Mouse (Mus musculus) MEL (cell line): ENCODE measurements around the gene Tsc2. TPM values are rescaled to one million over a fixed set of nuclear protein-coding genes. Genes with fewer than 3 reads are reported as not detected.

ENCODE experiments used
- DNase-seq: peaks from one replicate; pipeline ENCODE4 v3.0.0; 2011; ENCODE audit warnings: low read depth, low spot score
- H3K27ac ChIP-seq: 2 replicates; pipeline ENCODE4 v1.5.1; 2012; ENCODE audit warnings: low read depth, mild to moderate bottlenecking, control low read depth, low read length, moderate library complexity; ENCODE audit not compliant: control insufficient read depth
- H3K27me3 ChIP-seq, 2 experiments: fragments of 150-350 bp in 1 of 2; sonication (generic) in 1 of 2; 2 replicates each; pipeline ENCODE4 v1.6.1; 2012; ENCODE audit warnings: low read length in 2 of 2, mild to moderate bottlenecking in 2 of 2, improper control_type of control experiment in 1 of 2, moderate library complexity in 1 of 2; ENCODE audit not compliant: insufficient read depth in 2 of 2, control insufficient read depth in 1 of 2
- H3K36me3 ChIP-seq, 2 experiments: 2 replicates each; pipeline ENCODE4 v1.6.1; 2012 to 2014; ENCODE audit warnings: low read length in 2 of 2, improper control_type of control experiment in 1 of 2, inconsistent platforms in 1 of 2, mild to moderate bottlenecking in 1 of 2; ENCODE audit not compliant: insufficient read depth in 2 of 2, control insufficient read depth in 1 of 2
- H3K4me1 ChIP-seq, 2 experiments: fragments of 150-350 bp in 1 of 2; sonication (generic) in 1 of 2; 2 replicates each; pipeline ENCODE4 v1.6.1; 2012; ENCODE audit warnings: low read length in 2 of 2, improper control_type of control experiment in 1 of 2, mild to moderate bottlenecking in 1 of 2; ENCODE audit not compliant: insufficient read depth in 2 of 2, control insufficient read depth in 1 of 2
- H3K4me3 ChIP-seq, 2 experiments: fragments of 150-350 bp in 1 of 2; sonication (generic) in 1 of 2; 2 replicates each; pipeline ENCODE4 v1.5.1; 2012; ENCODE audit warnings: low read depth in 2 of 2, low read length in 2 of 2, mild to moderate bottlenecking in 2 of 2, moderate library complexity in 2 of 2, control low read depth in 1 of 2, improper control_type of control experiment in 1 of 2; ENCODE audit not compliant: control insufficient read depth in 1 of 2, insufficient read depth in 1 of 2
- H3K79me2 ChIP-seq: 2 replicates; pipeline ENCODE4 v1.6.1; 2012; ENCODE audit warnings: mild to moderate bottlenecking, low read length, moderate library complexity; ENCODE audit not compliant: control insufficient read depth, poor library complexity, insufficient read depth
- H3K9ac ChIP-seq: 2 replicates; pipeline ENCODE4 v1.6.1; 2012; ENCODE audit warnings: low read depth, mild to moderate bottlenecking, control low read depth, low read length, moderate library complexity; ENCODE audit not compliant: control insufficient read depth, poor library complexity, severe bottlenecking
- H3K9me3 ChIP-seq: fragments of 150-350 bp; sonication (generic); replicated peaks from 2 replicates; pipeline ENCODE4 v1.6.1; 2012; ENCODE audit warnings: mild to moderate bottlenecking, low read length, improper control_type of control experiment, moderate library complexity; ENCODE audit not compliant: insufficient read depth
- BHLHE40 ChIP-seq: IDR thresholded peaks from 2 replicates; pipeline ENCODE4 v1.6.1; 2012; ENCODE audit warnings: low read depth, mild to moderate bottlenecking, inconsistent platforms, low read length, improper control_type of control experiment, borderline replicate concordance
- CHD2 ChIP-seq: IDR thresholded peaks from 2 replicates; pipeline ENCODE4 v1.6.1; 2011; ENCODE audit warnings: low read length, improper control_type of control experiment
- CTCF ChIP-seq, 3 experiments: IDR thresholded peaks in 2 of 3; conservative IDR thresholded peaks in 1 of 3; 2 replicates each; pipeline ENCODE4 v1.5.1; 2011 to 2012; ENCODE audit warnings: low read length in 3 of 3, low read depth in 2 of 3, mild to moderate bottlenecking in 2 of 3, improper control_type of control experiment in 1 of 3, inconsistent platforms in 1 of 3, mixed read lengths in 1 of 3, moderate library complexity in 1 of 3; ENCODE audit not compliant: control insufficient read depth in 1 of 3, insufficient read depth in 1 of 3, poor library complexity in 1 of 3, severe bottlenecking in 1 of 3
- EP300 ChIP-seq, 2 experiments: IDR thresholded peaks; 2 replicates each; pipeline ENCODE4 v1.6.1; 2011; ENCODE audit warnings: improper control_type of control experiment in 2 of 2, low read length in 2 of 2, low read depth in 1 of 2, mild to moderate bottlenecking in 1 of 2
- ETS1 ChIP-seq: IDR thresholded peaks from 2 replicates; pipeline ENCODE4 v1.6.1; 2012; ENCODE audit warnings: low read depth, mild to moderate bottlenecking, inconsistent platforms, low read length, improper control_type of control experiment, moderate library complexity
- GABPA ChIP-seq: IDR thresholded peaks from 2 replicates; pipeline ENCODE4 v1.6.1; 2012; ENCODE audit warnings: low read depth, mild to moderate bottlenecking, inconsistent platforms, low read length, improper control_type of control experiment, moderate library complexity
- GATA1 ChIP-seq: IDR thresholded peaks from 2 replicates; pipeline ENCODE4 v1.6.1; 2011; ENCODE audit warnings: low read depth, low read length, improper control_type of control experiment
- JUND ChIP-seq: IDR thresholded peaks from 2 replicates; pipeline ENCODE4 v1.6.1; 2011; ENCODE audit warnings: low read depth, mild to moderate bottlenecking, improper control_type of control experiment, low read length
- KAT2A ChIP-seq: conservative IDR thresholded peaks from 2 replicates; pipeline ENCODE4 v1.6.1; 2012; ENCODE audit warnings: low read depth, low read length, improper control_type of control experiment, inconsistent platforms
- MAFK ChIP-seq: IDR thresholded peaks from 2 replicates; pipeline ENCODE4 v1.6.1; 2011; ENCODE audit warnings: low read depth, mild to moderate bottlenecking, low read length, improper control_type of control experiment, borderline replicate concordance
- MAX ChIP-seq: IDR thresholded peaks from 2 replicates; pipeline ENCODE4 v1.6.1; 2011; ENCODE audit warnings: low read length, improper control_type of control experiment
- MAZ ChIP-seq: IDR thresholded peaks from 2 replicates; pipeline ENCODE4 v1.6.1; 2012; ENCODE audit warnings: low read depth, mild to moderate bottlenecking, inconsistent platforms, low read length, improper control_type of control experiment
- MXI1 ChIP-seq: IDR thresholded peaks from 2 replicates; pipeline ENCODE4 v1.6.1; 2011; ENCODE audit warnings: mild to moderate bottlenecking, low read depth, low read length, improper control_type of control experiment
- MYB ChIP-seq: IDR thresholded peaks from 2 replicates; pipeline ENCODE4 v1.6.1; 2011; ENCODE audit warnings: mild to moderate bottlenecking, low read depth, low read length, improper control_type of control experiment
- POLR2AphosphoS2 ChIP-seq: IDR thresholded peaks from 2 replicates; pipeline ENCODE4 v1.6.1; 2011; ENCODE audit warnings: low read length, improper control_type of control experiment
- RAD21 ChIP-seq: IDR thresholded peaks from 2 replicates; pipeline ENCODE4 v1.6.1; 2011; ENCODE audit warnings: mild to moderate bottlenecking, low read depth, low read length, improper control_type of control experiment
- SIN3A ChIP-seq: IDR thresholded peaks from 2 replicates; pipeline ENCODE4 v1.6.1; 2012; ENCODE audit warnings: low read length, improper control_type of control experiment, inconsistent platforms
- SMC3 ChIP-seq: IDR thresholded peaks from 2 replicates; pipeline ENCODE4 v1.6.1; 2011; ENCODE audit warnings: low read depth, low read length, improper control_type of control experiment
- TBP ChIP-seq: IDR thresholded peaks from 2 replicates; pipeline ENCODE4 v1.8.0; 2011; ENCODE audit warnings: low read depth, low read length, improper control_type of control experiment
- TCF12 ChIP-seq: IDR thresholded peaks from 2 replicates; pipeline ENCODE4 v1.6.1; 2014; ENCODE audit warnings: low read depth, mild to moderate bottlenecking, inconsistent platforms, low read length, improper control_type of control experiment, moderate library complexity
- ZKSCAN1 ChIP-seq: IDR thresholded peaks from 2 replicates; pipeline ENCODE4 v1.6.1; 2012; ENCODE audit warnings: low read depth, mild to moderate bottlenecking, inconsistent platforms, low read length, improper control_type of control experiment, moderate library complexity
- ZNF384 ChIP-seq: IDR thresholded peaks from 2 replicates; pipeline ENCODE4 v1.6.1; 2012; ENCODE audit warnings: low read depth, mild to moderate bottlenecking, inconsistent platforms, low read length, improper control_type of control experiment
- polyA plus RNA-seq, 2 experiments: library from polyadenylated mRNA; stranded (reverse) in 1 of 2; unstranded in 1 of 2; fragments of >175 nt in 1 of 2; fragments of >200 nt in 1 of 2; gene quantifications; 2 replicates each; pipeline versions ENCODE4 v1.2.1 to v1.2.4; 2012; ENCODE audit warnings: low replicate concordance in 2 of 2, low read depth in 1 of 2; ENCODE audit not compliant: insufficient read length in 2 of 2, insufficient read depth in 1 of 2, missing spikeins in 1 of 2
- total RNA-seq: library from RNA; depleted of rRNA; stranded (reverse); fragments of 300-350 nt; gene quantifications from 2 replicates; pipeline ENCODE4 v1.2.3, GENCODE M21; 2012

The Tsc2 gene
- total and polyA plus RNA-seq, 3 experiments = 48.8 to 99.2 TPM; not detected in 1

GRCm38 (mm10) chr17:24565092-24565491, 67.3 kb downstream of the Tsc2 start:
- no peaks in the 10 kb centered on the region for H3K27me3 ChIP-seq
- H3K4me1 ChIP-seq = peaks cover 16 to 27% of the 10 kb centered on the region in 2 experiments
- no peak overlapping the region for H3K9ac ChIP-seq
- TF ChIP-seq POLR2AphosphoS2 = no peak
- TF ChIP-seq MAZ = no peak
- no peak for TF ChIP-seq MYB
- TF ChIP-seq GABPA = no peak
- no peak for TF ChIP-seq CTCF (IDR thresholded peaks at IDR 0.05 in 2 of 3, conservative IDR thresholded peaks at IDR 0.05 in 1 of 3; ENCODE audit: control insufficient read depth in 1 of 3, insufficient read depth in 1 of 3, low read depth in 2 of 3, low read length in 3 of 3, poor library complexity in 1 of 3, severe bottlenecking in 1 of 3)
- no peak for TF ChIP-seq CHD2
- TF ChIP-seq GATA1 = no peak
- TF ChIP-seq EP300 (IDR thresholded peaks at IDR 0.05; ENCODE audit: low read depth in 1 of 2, low read length in 2 of 2) = no peak
- TF ChIP-seq SIN3A = no peak
- no peak overlapping the region for H3K27ac ChIP-seq
- no peak overlapping the region for H3K4me3 ChIP-seq
- no peaks in the 10 kb centered on the region for H3K79me2 ChIP-seq
- no peak for DNase-seq
- H3K9me3 ChIP-seq = no peaks in the 10 kb centered on the region
- peaks cover 0 to 24% of the 10 kb centered on the region in 2 experiments; a peak in 3 of 4 replicates for H3K36me3 ChIP-seq

- Histone ChIP-seq H3K4me1 (peaks cover 16 to 28% of the 10 kb centered on the region in 2 experiments), H3K36me3 (peaks cover 0 to 24% of the 10 kb centered on the region in 2 experiments; a peak in 2 of 4 replicates), H3K27ac (no peak overlapping the region), H3K9me3 (no peaks in the 10 kb centered on the region), H3K27me3 (no peaks in the 10 kb centered on the region), H3K4me3 (no peak overlapping the region), H3K79me2 (no peaks in the 10 kb centered on the region), H3K9ac (no peak overlapping the region)
- DNase-seq = no peak
- TF ChIP-seq TBP (no peak), ZNF384 (no peak), MYB (no peak), EP300 (IDR thresholded peaks at IDR 0.05; ENCODE audit: low read depth in 1 of 2, low read length in 2 of 2) (no peak)
Observed at GRCm38 (mm10) chr17:24564422-24564821, 68.0 kb downstream of the Tsc2 start.

GRCm38 (mm10) chr17:24563638-24564037, 68.8 kb downstream of the Tsc2 start:
- Histone ChIP-seq H3K36me3 (peaks cover 0 to 24% of the 10 kb centered on the region in 2 experiments; a peak in 2 of 4 replicates), H3K27ac (no peak overlapping the region), H3K9ac (no peak overlapping the region)
- DNase-seq = no peak
- no peak for TF ChIP-seq SMC3
- TF ChIP-seq ZKSCAN1 = no peak
- TF ChIP-seq MAX = no peak
- TF ChIP-seq CTCF (IDR thresholded peaks at IDR 0.05 in 2 of 3, conservative IDR thresholded peaks at IDR 0.05 in 1 of 3; ENCODE audit: control insufficient read depth in 1 of 3, insufficient read depth in 1 of 3, low read depth in 2 of 3, low read length in 3 of 3, poor library complexity in 1 of 3, severe bottlenecking in 1 of 3) = no peak
- TF ChIP-seq ETS1 = no peak
- no peak for TF ChIP-seq JUND
- TF ChIP-seq MXI1 = no peak
- no peak for TF ChIP-seq BHLHE40
- no peak for TF ChIP-seq TCF12
- TF ChIP-seq GATA1 = no peak
- no peak for TF ChIP-seq CHD2
- no peak for TF ChIP-seq RAD21
- TF ChIP-seq KAT2A = no peak
- TF ChIP-seq GABPA = no peak
- TF ChIP-seq MAFK = no peak
- TF ChIP-seq, all 39 proteins: peak for 0
- Histone ChIP-seq H3K4me1 (peaks cover 16 to 28% of the 10 kb centered on the region in 2 experiments), H3K79me2 (no peaks in the 10 kb centered on the region), H3K9me3 (no peaks in the 10 kb centered on the region), H3K27me3 (no peaks in the 10 kb centered on the region), H3K4me3 (no peak overlapping the region)
